Mouse (Mus musculus) heart, postnatal 0 days (tissue): ENCODE results near the gene Spint1.

ENCODE experiments used
- CTCF ChIP-seq: IDR thresholded peaks from 2 replicates; pipeline ENCODE4 v1.5.1; 2016; ENCODE audit warnings: antibody characterized with exemption, control low read depth, low read depth
- EP300 ChIP-seq: IDR thresholded peaks from 2 replicates; pipeline ENCODE4 v1.6.1; 2016; ENCODE audit warnings: antibody characterized with exemption, low read depth

DNA sequence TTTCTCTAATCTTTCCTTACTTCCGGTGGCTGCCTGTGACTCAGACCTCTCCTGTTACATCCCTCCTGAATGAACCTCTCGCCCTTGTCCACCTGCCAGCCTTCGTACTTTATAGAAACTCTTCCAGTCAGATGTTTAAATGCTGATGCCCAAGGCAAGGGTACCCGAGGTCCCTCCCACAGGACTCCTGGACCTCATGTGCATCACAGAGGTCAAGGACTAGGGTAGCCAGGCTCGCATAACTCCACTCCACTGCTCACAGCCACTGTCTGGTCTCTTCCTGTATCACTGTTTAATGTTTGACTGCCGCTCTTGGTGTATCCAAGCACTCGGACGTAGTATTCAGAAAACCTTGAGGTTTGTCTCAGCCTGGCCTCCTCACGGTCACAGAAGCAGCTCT, 5.4 kb downstream of the Spint1 start:
- TF ChIP-seq EP300 (no peak), CTCF (no peak)
